Mouse (Mus musculus) midbrain, postnatal 0 days (tissue): ENCODE measurements at regions not wholly inside any gene's neighbourhood (a gene's known extent, or its start where the extent isn't known, plus 50 kb on each side); places are given as distances from the start of the nearest gene placed in this dataset. TPM values are rescaled to one million over a fixed set of nuclear protein-coding genes. Genes with fewer than 3 reads are reported as not detected.

Experiments used
- ATAC-seq: fragments of 200-750 bp; cut with Nextera tagmentation; 2 replicates; pipeline ENCODE4 v1.8.0; 2017; ENCODE audit warnings: moderate number of reproducible peaks, mild to moderate bottlenecking, moderate TSS enrichment, moderate library complexity; ENCODE audit not compliant: low FRiP score
- DNase-seq: peaks from one replicate; pipeline ENCODE4 v3.0.0-alpha.2; 2015; ENCODE audit warnings: low spot score
- H3K27ac ChIP-seq: fragments of 300-500 bp; sonication (generic); 2 replicates; pipeline ENCODE4 v1.5.1; 2014; ENCODE audit warnings: low read depth, mild to moderate bottlenecking, low read length, mixed read lengths
- H3K27me3 ChIP-seq: fragments of 300-500 bp; sonication (generic); 2 replicates; pipeline ENCODE4 v1.6.1; 2014; ENCODE audit warnings: low read length, control low read depth, mixed read lengths; ENCODE audit not compliant: insufficient read depth
- H3K36me3 ChIP-seq: fragments of 300-500 bp; sonication (generic); 2 replicates; pipeline ENCODE4 v1.6.1; 2014; ENCODE audit warnings: low read length, control low read depth, mixed read lengths; ENCODE audit not compliant: insufficient read depth
- H3K4me1 ChIP-seq: fragments of 300-500 bp; sonication (generic); 2 replicates; pipeline ENCODE4 v1.6.1; 2014; ENCODE audit warnings: mild to moderate bottlenecking, control low read depth, antibody characterized with exemption, low read length, mixed read lengths; ENCODE audit not compliant: insufficient read depth
- H3K4me2 ChIP-seq: fragments of 300-500 bp; sonication (generic); 2 replicates; pipeline ENCODE4 v1.6.1; 2014; ENCODE audit warnings: low read depth, mild to moderate bottlenecking, low read length, mixed read lengths; ENCODE audit not compliant: poor library complexity, severe bottlenecking
- H3K4me3 ChIP-seq: fragments of 300-500 bp; sonication (generic); 2 replicates; pipeline ENCODE4 v1.5.1; 2014; ENCODE audit warnings: low read depth, mild to moderate bottlenecking, low read length, moderate library complexity
- H3K9ac ChIP-seq: fragments of 300-500 bp; sonication (generic); replicated peaks from 2 replicates; pipeline ENCODE4 v1.6.1; 2014; ENCODE audit warnings: mild to moderate bottlenecking, low read length, moderate library complexity, mixed read lengths; ENCODE audit not compliant: poor library complexity, severe bottlenecking
- H3K9me3 ChIP-seq: fragments of 300-500 bp; sonication (generic); 2 replicates; pipeline ENCODE4 v1.6.1; 2016; ENCODE audit warnings: low read length, control low read depth
- CTCF ChIP-seq: IDR thresholded peaks from 2 replicates; pipeline ENCODE4 v1.5.1; 2016; ENCODE audit warnings: antibody characterized with exemption, mild to moderate bottlenecking
- WGBS: fragments of 180-500 bp; shearing (Covaris S2); extraction: QIAGEN DNeasy Blood & Tissue Kit; methylation state at CpG from one replicate; pipeline ENCODE4 v1.1.7; 2014; 5-methylcytosine and 5-hydroxymethylcytosine counted together
- microRNA-seq: library from miRNA; unstranded; fragments of <30 nt; microRNA quantifications from one replicate; pipeline ENCODE4, GENCODE M21; 2016; ENCODE audit warnings: borderline number of aligned reads

DNA sequence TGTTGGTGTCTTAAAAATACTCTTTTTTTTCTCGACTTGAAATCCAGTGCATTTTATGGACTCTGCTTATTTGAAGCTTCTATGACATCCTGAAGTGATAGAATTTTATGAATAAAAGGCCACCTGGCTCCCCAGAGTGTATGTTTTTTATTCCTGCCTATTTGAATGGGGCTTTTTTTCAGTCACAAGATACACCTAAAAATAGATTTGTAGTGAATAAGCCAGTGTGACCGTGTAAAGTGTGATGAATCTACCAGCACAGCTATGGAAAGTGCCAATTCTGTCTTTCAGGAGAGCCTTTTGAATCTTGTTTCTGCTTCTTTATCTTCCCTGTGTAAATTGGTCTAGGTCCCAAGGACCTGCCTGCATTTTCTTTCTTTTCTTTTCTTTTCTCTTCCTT is 119.8 kb upstream of the Pex5l start:
- Histone ChIP-seq H3K27ac (no peak overlapping the region), H3K4me2 (no peak overlapping the region), H3K36me3 (no peaks in the 10 kb centered on the region), H3K4me3 (no peak overlapping the region), H3K4me1 (no peaks in the 10 kb centered on the region), H3K27me3 (no peaks in the 10 kb centered on the region), H3K9ac (no peak overlapping the region), H3K9me3 (no peaks in the 10 kb centered on the region)
- ATAC-seq (no peak), DNase-seq (no peak)
- WGBS: 46% methylated on average over 2 of the region's 2 CpGs
- no peak for TF ChIP-seq CTCF

- no peak for ATAC-seq
- H3K27ac ChIP-seq: no peak overlapping the region
- H3K4me1 ChIP-seq: no peaks in the 10 kb centered on the region
- TF ChIP-seq CTCF: no peak
- no peaks in the 10 kb centered on the region for H3K27me3 ChIP-seq
- H3K4me2 ChIP-seq: no peak overlapping the region
- DNase-seq: no peak
- WGBS: 50% methylated on average over 2 of the region's 2 CpGs
- H3K9me3 ChIP-seq: no peaks in the 10 kb centered on the region
- H3K4me3 ChIP-seq: no peak overlapping the region
- no peak overlapping the region for H3K9ac ChIP-seq
- no peaks in the 10 kb centered on the region for H3K36me3 ChIP-seq
Measured at GRCm38 (mm10) chr3:33219271-33220065, 76.4 kb upstream of the Pex5l start.

GRCm38 (mm10) chr3:33218291-33218690 is 75.2 kb upstream of the Pex5l start:
- Histone ChIP-seq H3K9ac (no peak overlapping the region), H3K9me3 (no peaks in the 10 kb centered on the region), H3K4me2 (no peak overlapping the region), H3K4me1 (no peaks in the 10 kb centered on the region), H3K27me3 (no peaks in the 10 kb centered on the region), H3K4me3 (no peak overlapping the region), H3K27ac (no peak overlapping the region), H3K36me3 (no peaks in the 10 kb centered on the region)
- 59% methylated on average over 2 of the region's 2 CpGs for WGBS
- DNase-seq (no peak), ATAC-seq (no peak)
- no peak for TF ChIP-seq CTCF

- Histone ChIP-seq H3K4me2 (no peak overlapping the region), H3K9me3 (no peaks in the 10 kb centered on the region), H3K27ac (no peak overlapping the region), H3K4me3 (no peak overlapping the region), H3K9ac (no peak overlapping the region), H3K27me3 (no peaks in the 10 kb centered on the region), H3K4me1 (no peaks in the 10 kb centered on the region), H3K36me3 (no peaks in the 10 kb centered on the region)
- DNase-seq (peak; percentile 51), ATAC-seq (no peak)
- WGBS: 66% methylated on average over 18 of the region's 18 CpGs
- TF ChIP-seq CTCF: no peak
Measured at GRCm38 (mm10) chr3:33217360-33218034, 74.5 kb upstream of the Pex5l start.

GRCm38 (mm10) chr3:33211224-33211817 is 68.3 kb upstream of the Pex5l start:
- H3K36me3 ChIP-seq: no peaks in the 10 kb centered on the region
- H3K27ac ChIP-seq: no peak overlapping the region
- WGBS: 66% methylated on average over 4 of the region's 4 CpGs
- DNase-seq (peak; percentile 21), ATAC-seq (no peak)
- H3K9ac ChIP-seq: no peak overlapping the region
- H3K9me3 ChIP-seq: no peaks in the 10 kb centered on the region
- no peak overlapping the region for H3K4me3 ChIP-seq
- H3K27me3 ChIP-seq: no peaks in the 10 kb centered on the region
- no peak overlapping the region for H3K4me2 ChIP-seq
- TF ChIP-seq CTCF: no peak
- H3K4me1 ChIP-seq: no peaks in the 10 kb centered on the region

Small RNA genes lying in the stretch of these regions (microRNA-seq; reads per million reads assigned to microRNA genes)
- not detected for gene Gm27974
